Mouse (Mus musculus): ENCODE measurements around the gene Slc25a10. TPM values are rescaled to one million over a fixed set of nuclear protein-coding genes. Genes with fewer than 3 reads are reported as not detected.

Slc25a10 gene
- total and polyA plus RNA-seq, 2 experiments: 121 to 445 TPM

GRCm38 (mm10) chr11:120457772-120458751 is 33.6 kb upstream of the Slc25a10 start, which contains the start of the genes Oxld1 and Ccdc137:
TSS of gene Oxld1 (minus strand) at chr11:120458068.
TSS of gene Ccdc137 (plus strand) at chr11:120458115.
- DNase-seq (ENCODE audit: extremely low read depth, low read depth, low spot score): peak; percentile 79
- Histone ChIP-seq H3K4me1 (ENCODE audit: control insufficient read depth, insufficient read depth, low read length) (peaks cover 4% of the 10 kb centered on the region; the same call in 1 of the 2 replicates), H3K4me3 (ENCODE audit: insufficient read depth, low read depth, low read length) (peak within 1 kb of the TSS; percentile 76), H3K27me3 (ENCODE audit: control insufficient read depth, insufficient read depth, low read length) (no peaks in the 10 kb centered on the region), H3K79me2 (ENCODE audit: control insufficient read depth, insufficient read depth, low read length) (0 out of 2 replicates have a peak, but pooled peaks cover 6% of the 10 kb centered on the region), H3K9ac (ENCODE audit: low read depth, low read length) (peak within 1 kb of the TSS; percentile 88), H3K27ac (replicated peaks; ENCODE audit: insufficient read depth, low read depth, low read length) (peak within 1 kb of the TSS; percentile 74), H3K36me3 (ENCODE audit: control insufficient read depth, insufficient read depth, low read length) (no peaks in the 10 kb centered on the region)
- TF ChIP-seq CTCF (IDR thresholded peaks at IDR 0.05; ENCODE audit: low read depth, low read length) (no peak), POLR2A (IDR thresholded peaks at IDR 0.05; ENCODE audit: extremely low read depth, insufficient read depth, low read length) (peak; percentile 61; the same call in 1 of the 2 replicates)
- WGBS: 4% methylated on average over 62 of the region's 62 CpGs

GRCm38 (mm10) chr11:120458847-120459597 is 32.6 kb upstream of the Slc25a10 start:
- Histone ChIP-seq H3K79me2 (ENCODE audit: control insufficient read depth, insufficient read depth, low read length) (0 out of 2 replicates have a peak, but pooled peaks cover 6% of the 10 kb centered on the region), H3K4me1 (ENCODE audit: control insufficient read depth, insufficient read depth, low read length) (peaks cover 4% of the 10 kb centered on the region; the same call in 1 of the 2 replicates), H3K4me3 (ENCODE audit: insufficient read depth, low read depth, low read length) (no peak overlapping the region), H3K27ac (replicated peaks; ENCODE audit: insufficient read depth, low read depth, low read length) (no peak overlapping the region), H3K9ac (ENCODE audit: low read depth, low read length) (peak overlapping the region; percentile 88), H3K27me3 (ENCODE audit: control insufficient read depth, insufficient read depth, low read length) (no peaks in the 10 kb centered on the region), H3K36me3 (ENCODE audit: control insufficient read depth, insufficient read depth, low read length) (no peaks in the 10 kb centered on the region)
- peak; percentile 57; the same call in 1 of the 2 replicates for TF ChIP-seq CTCF (IDR thresholded peaks at IDR 0.05; ENCODE audit: low read depth, low read length)
- TF ChIP-seq POLR2A (IDR thresholded peaks at IDR 0.05; ENCODE audit: extremely low read depth, insufficient read depth, low read length): no peak
- DNase-seq (ENCODE audit: extremely low read depth, low read depth, low spot score): no peak
- 44% methylated on average over 6 of the region's 6 CpGs for WGBS

- Histone ChIP-seq H3K9ac (ENCODE audit: low read depth, low read length) (no peak overlapping the region), H3K36me3 (ENCODE audit: control insufficient read depth, insufficient read depth, low read length) (no peaks in the 10 kb centered on the region), H3K4me1 (ENCODE audit: control insufficient read depth, insufficient read depth, low read length) (peaks cover 13% of the 10 kb centered on the region), H3K4me3 (ENCODE audit: insufficient read depth, low read depth, low read length) (no peak overlapping the region), H3K27me3 (ENCODE audit: control insufficient read depth, insufficient read depth, low read length) (no peaks in the 10 kb centered on the region), H3K79me2 (ENCODE audit: control insufficient read depth, insufficient read depth, low read length) (peaks cover 13% of the 10 kb centered on the region), H3K27ac (replicated peaks; ENCODE audit: insufficient read depth, low read depth, low read length) (no peak overlapping the region)
- TF ChIP-seq CTCF (IDR thresholded peaks at IDR 0.05; ENCODE audit: low read depth, low read length) (no peak), POLR2A (IDR thresholded peaks at IDR 0.05; ENCODE audit: extremely low read depth, insufficient read depth, low read length) (no peak)
- WGBS: 94% methylated on average over 2 of the region's 2 CpGs
- no peak for DNase-seq (ENCODE audit: extremely low read depth, low read depth, low spot score)
These were observed 28.1 kb upstream of the Slc25a10 start for GRCm38 (mm10) chr11:120463536-120463935.

GRCm38 (mm10) chr11:120464365-120464764 is 27.3 kb upstream of the Slc25a10 start:
- Histone ChIP-seq H3K4me3 (ENCODE audit: insufficient read depth, low read depth, low read length) (no peak overlapping the region), H3K4me1 (ENCODE audit: control insufficient read depth, insufficient read depth, low read length) (peaks cover 13% of the 10 kb centered on the region), H3K79me2 (ENCODE audit: control insufficient read depth, insufficient read depth, low read length) (peaks cover 13% of the 10 kb centered on the region), H3K27me3 (ENCODE audit: control insufficient read depth, insufficient read depth, low read length) (no peaks in the 10 kb centered on the region), H3K9ac (ENCODE audit: low read depth, low read length) (no peak overlapping the region), H3K27ac (replicated peaks; ENCODE audit: insufficient read depth, low read depth, low read length) (no peak overlapping the region), H3K36me3 (ENCODE audit: control insufficient read depth, insufficient read depth, low read length) (no peaks in the 10 kb centered on the region)
- DNase-seq (ENCODE audit: extremely low read depth, low read depth, low spot score): no peak
- TF ChIP-seq CTCF (IDR thresholded peaks at IDR 0.05; ENCODE audit: low read depth, low read length) (no peak), POLR2A (IDR thresholded peaks at IDR 0.05; ENCODE audit: extremely low read depth, insufficient read depth, low read length) (no peak)
- 88% methylated on average over 5 of the region's 5 CpGs for WGBS

GRCm38 (mm10) chr11:120465521-120465920 is 26.1 kb upstream of the Slc25a10 start:
- Histone ChIP-seq H3K4me1 (ENCODE audit: control insufficient read depth, insufficient read depth, low read length) (peaks cover 13% of the 10 kb centered on the region), H3K27ac (replicated peaks; ENCODE audit: insufficient read depth, low read depth, low read length) (no peak overlapping the region), H3K79me2 (ENCODE audit: control insufficient read depth, insufficient read depth, low read length) (peaks cover 10% of the 10 kb centered on the region), H3K36me3 (ENCODE audit: control insufficient read depth, insufficient read depth, low read length) (peaks cover 7% of the 10 kb centered on the region), H3K4me3 (ENCODE audit: insufficient read depth, low read depth, low read length) (no peak overlapping the region), H3K9ac (ENCODE audit: low read depth, low read length) (no peak overlapping the region), H3K27me3 (ENCODE audit: control insufficient read depth, insufficient read depth, low read length) (no peaks in the 10 kb centered on the region)
- DNase-seq (ENCODE audit: extremely low read depth, low read depth, low spot score): peak; percentile 61
- TF ChIP-seq CTCF (IDR thresholded peaks at IDR 0.05; ENCODE audit: low read depth, low read length) (no peak), POLR2A (IDR thresholded peaks at IDR 0.05; ENCODE audit: extremely low read depth, insufficient read depth, low read length) (no peak)
- 50% methylated on average over 4 of the region's 4 CpGs for WGBS

All from liver, adult 2 months (tissue).